19 mouse cellular contexts compared by ENCODE assay signal in genomic region chr13:45786409-45786808, GRCm38 (mm10).
DNase-seq lines count a peak whose midpoint lies in the region; ATAC-seq and TF ChIP-seq lines count a peak whose summit lies in the region.
"Had no signal": no experiment of that assay in that cellular context is flagged by ENCODE, and none has a peak within 500 bp of the region (broad histone marks: within the 10 kb centered on the region; RNA-seq: fewer than 3 reads in every experiment).

No protein-coding gene starts in this region.

- no peak overlapping the region for H3K4me2 ChIP-seq in forebrain, embryonic 16.5 days (ENCODE audit: low read length)
- no peak overlapping the region for H3K4me2 ChIP-seq in forebrain, embryonic 14.5 days (ENCODE audit: low read length)
- no peak overlapping the region for H3K4me2 ChIP-seq in liver, postnatal 0 days (ENCODE audit: low read depth, low read length)
- H3K4me2 ChIP-seq in liver, embryonic 11.5 days, result no peak overlapping the region
- H3K4me2 ChIP-seq: embryonic facial prominence, embryonic 12.5 days; heart, embryonic 13.5 days; hindbrain, embryonic 13.5 days; liver, embryonic 15.5 days; midbrain, embryonic 11.5 days had no signal

- no peak for TF ChIP-seq POLR2A in thymus, adult 2 months (IDR thresholded peaks at IDR 0.05; ENCODE audit: control insufficient read depth, extremely low read depth, insufficient read depth, low read length, poor library complexity)

- TF ChIP-seq CTCF in liver, postnatal 0 days (IDR thresholded peaks at IDR 0.05; ENCODE audit: low read depth), result no peak
- no peak for TF ChIP-seq CTCF in layer of hippocampus, adult 2 months (conservative IDR thresholded peaks at IDR 0.05)
- TF ChIP-seq CTCF in thymus, adult 2 months (IDR thresholded peaks at IDR 0.05; ENCODE audit: borderline replicate concordance, control insufficient read depth, extremely low read depth, insufficient read depth, low read length, poor library complexity), result no peak

- 0 out of 2 replicates have a peak, but pooled peaks have one; percentile 40 for ATAC-seq in forebrain, embryonic 16.5 days
- no peak for ATAC-seq in forebrain, embryonic 14.5 days
- no peak for ATAC-seq in liver, postnatal 0 days
- ATAC-seq in liver, embryonic 11.5 days (replicated peaks; ENCODE audit: low FRiP score), result no peak
- peak; percentile 95 for ATAC-seq in megakaryocyte progenitor cell, adult 5-6 weeks (replicated peaks; ENCODE audit: poor library complexity)

- no peak for TF ChIP-seq EP300 in liver, postnatal 0 days (IDR thresholded peaks at IDR 0.05; ENCODE audit: low read depth)

- H3K9me3 ChIP-seq in forebrain, embryonic 16.5 days (ENCODE audit: control insufficient read depth, low read length), result no peaks in the 10 kb centered on the region
- H3K9me3 ChIP-seq in forebrain, embryonic 14.5 days (replicated peaks; ENCODE audit: control insufficient read depth, low read length), result no peaks in the 10 kb centered on the region
- H3K9me3 ChIP-seq in liver, postnatal 0 days (ENCODE audit: low read length), result no peaks in the 10 kb centered on the region
- no peaks in the 10 kb centered on the region for H3K9me3 ChIP-seq in liver, embryonic 11.5 days (ENCODE audit: control insufficient read depth, low read length)
- H3K9me3 ChIP-seq: embryonic facial prominence, embryonic 12.5 days; heart, embryonic 13.5 days; hindbrain, embryonic 13.5 days; liver, embryonic 15.5 days had no signal

- H3K4me3 ChIP-seq in forebrain, embryonic 16.5 days (replicated peaks; ENCODE audit: low read length), result no peak overlapping the region
- no peak overlapping the region for H3K4me3 ChIP-seq in forebrain, embryonic 14.5 days (ENCODE audit: low read depth, low read length)
- H3K4me3 ChIP-seq in liver, postnatal 0 days (ENCODE audit: low read depth, low read length), result no peak overlapping the region
- H3K4me3 ChIP-seq in liver, embryonic 11.5 days (ENCODE audit: low read depth, low read length), result no peak overlapping the region
- H3K4me3 ChIP-seq in layer of hippocampus, adult 2 months, result no peak overlapping the region
- H3K4me3 ChIP-seq in thymus, adult 2 months (ENCODE audit: control insufficient read depth, insufficient read depth, low read length), result no peak overlapping the region
- H3K4me3 ChIP-seq: embryonic facial prominence, embryonic 12.5 days; heart, embryonic 13.5 days; hindbrain, embryonic 13.5 days; liver, embryonic 15.5 days; myocyte had no signal

- H3K27me3 ChIP-seq in forebrain, embryonic 16.5 days (replicated peaks; ENCODE audit: control insufficient read depth, insufficient read depth, low read length), result no peaks in the 10 kb centered on the region
- no peaks in the 10 kb centered on the region for H3K27me3 ChIP-seq in forebrain, embryonic 14.5 days (replicated peaks; ENCODE audit: control insufficient read depth, insufficient read depth, low read length)
- H3K27me3 ChIP-seq in liver, postnatal 0 days (ENCODE audit: insufficient read depth, low read length), result no peaks in the 10 kb centered on the region
- no peaks in the 10 kb centered on the region for H3K27me3 ChIP-seq in liver, embryonic 11.5 days (replicated peaks; ENCODE audit: control insufficient read depth, insufficient read depth, low read length)
- H3K27me3 ChIP-seq in thymus, adult 2 months (ENCODE audit: control insufficient read depth, insufficient read depth, low read length), result no peaks in the 10 kb centered on the region
- H3K27me3 ChIP-seq: embryonic facial prominence, embryonic 12.5 days; heart, embryonic 13.5 days; hindbrain, embryonic 13.5 days; liver, embryonic 15.5 days had no signal

- WGBS in forebrain, embryonic 16.5 days, result 86% methylated on average over 7 of the region's 7 CpGs
- 91% methylated on average over 7 of the region's 7 CpGs for WGBS in forebrain, embryonic 14.5 days
- 87% methylated on average over 7 of the region's 7 CpGs for WGBS in liver, postnatal 0 days (ENCODE audit: insufficient replicate concordance)
- WGBS in liver, embryonic 11.5 days, result 85% methylated on average over 7 of the region's 7 CpGs
- 93% methylated on average over 7 of the region's 7 CpGs for WGBS in thymus, adult 2 months

- H3K27ac ChIP-seq in forebrain, embryonic 16.5 days (ENCODE audit: low read length), result no peak overlapping the region
- no peak overlapping the region for H3K27ac ChIP-seq in forebrain, embryonic 14.5 days (ENCODE audit: low read depth, low read length)
- H3K27ac ChIP-seq in liver, postnatal 0 days (ENCODE audit: low read depth), result no peak overlapping the region
- H3K27ac ChIP-seq in liver, embryonic 11.5 days (ENCODE audit: low read depth, low read length), result no peak overlapping the region
- H3K27ac ChIP-seq in layer of hippocampus, adult 2 months, result peak overlapping the region; percentile 74
- no peak overlapping the region for H3K27ac ChIP-seq in thymus, adult 2 months (ENCODE audit: control insufficient read depth, insufficient read depth, low read length)
- H3K27ac ChIP-seq: embryonic facial prominence, embryonic 12.5 days; heart, embryonic 13.5 days; hindbrain, embryonic 13.5 days; liver, embryonic 15.5 days had no signal

- peaks cover 7% of the 10 kb centered on the region; the same call in 1 of the 2 replicates for H3K4me1 ChIP-seq in forebrain, embryonic 16.5 days (replicated peaks; ENCODE audit: control insufficient read depth, insufficient read depth, low read length)
- H3K4me1 ChIP-seq in forebrain, embryonic 14.5 days (ENCODE audit: control insufficient read depth, insufficient read depth, low read length), result peaks cover 5% of the 10 kb centered on the region
- no peaks in the 10 kb centered on the region for H3K4me1 ChIP-seq in liver, postnatal 0 days (ENCODE audit: insufficient read depth)
- H3K4me1 ChIP-seq in liver, embryonic 11.5 days (replicated peaks; ENCODE audit: control insufficient read depth, insufficient read depth, low read length), result no peaks in the 10 kb centered on the region
- no peaks in the 10 kb centered on the region for H3K4me1 ChIP-seq in thymus, adult 2 months (replicated peaks; ENCODE audit: control insufficient read depth, insufficient read depth, low read length)
- H3K4me1 ChIP-seq: liver, embryonic 15.5 days had no signal

- no peak for DNase-seq in forebrain, embryonic 14.5 days (ENCODE audit: low spot score)
- peak; percentile 26 for DNase-seq in liver, postnatal 0 days
- DNase-seq in liver, embryonic 11.5 days (ENCODE audit: low spot score), result no peak
- DNase-seq in layer of hippocampus, adult 2 months (ENCODE audit: low spot score in 2 of 2), result peak; percentile 48 to 50
- DNase-seq in thymus, adult 2 months, result no peak
- DNase-seq in left cerebral cortex, postnatal 4 days, result no peak
- DNase-seq: cerebellum, postnatal 36 days; kidney, adult 18-20 months; kidney, postnatal 4 days; right cerebral cortex, postnatal 25 days; thymus, adult 18-20 months had no signal

- intact Hi-C loops in left cerebral cortex, postnatal 4 days (cut with DNase I), result loop anchor here (10.0 kb wide), 1 partner anchor 102 kb away; no protein-coding TSS in a partner anchor

- H3K36me3 ChIP-seq in forebrain, embryonic 16.5 days (ENCODE audit: control insufficient read depth, insufficient read depth), result no peaks in the 10 kb centered on the region
- no peaks in the 10 kb centered on the region for H3K36me3 ChIP-seq in forebrain, embryonic 14.5 days (ENCODE audit: control insufficient read depth, insufficient read depth, low read length)
- H3K36me3 ChIP-seq in liver, postnatal 0 days (replicated peaks; ENCODE audit: insufficient read depth, low read length), result peaks cover 4% of the 10 kb centered on the region; the same call in 1 of the 2 replicates
- no peaks in the 10 kb centered on the region for H3K36me3 ChIP-seq in liver, embryonic 11.5 days (ENCODE audit: control insufficient read depth, insufficient read depth, low read length)
- H3K36me3 ChIP-seq in thymus, adult 2 months (ENCODE audit: control insufficient read depth, insufficient read depth, low read length), result no peaks in the 10 kb centered on the region
- H3K36me3 ChIP-seq: embryonic facial prominence, embryonic 12.5 days; liver, embryonic 15.5 days had no signal

- H3K9ac ChIP-seq in forebrain, embryonic 16.5 days (replicated peaks; ENCODE audit: low read depth, low read length), result no peak overlapping the region
- no peak overlapping the region for H3K9ac ChIP-seq in forebrain, embryonic 14.5 days (ENCODE audit: low read length)
- H3K9ac ChIP-seq in liver, postnatal 0 days (replicated peaks), result no peak overlapping the region
- H3K9ac ChIP-seq in liver, embryonic 11.5 days (ENCODE audit: low read depth, low read length), result no peak overlapping the region
- H3K9ac ChIP-seq: embryonic facial prominence, embryonic 12.5 days; heart, embryonic 13.5 days; hindbrain, embryonic 13.5 days; liver, embryonic 15.5 days had no signal

Comparison
In these comparisons a context has a peak if more than half of its experiments do, and no peak if none do; other contexts are left out.
1. ATAC-seq: peak in forebrain, embryonic 16.5 days (single experiment) and megakaryocyte progenitor cell, adult 5-6 weeks (single experiment); none in forebrain, embryonic 14.5 days (single experiment), liver, postnatal 0 days (single experiment) and liver, embryonic 11.5 days (single experiment).
2. DNase-seq: peak in liver, postnatal 0 days (single experiment) and layer of hippocampus, adult 2 months (2 of 2); none in forebrain, embryonic 14.5 days (single experiment), liver, embryonic 11.5 days (single experiment), thymus, adult 2 months (single experiment) and left cerebral cortex, postnatal 4 days (single experiment).